Mouse (Mus musculus) liver, embryonic 14.5 days (tissue): ENCODE results near the gene Sgms1.

Experiments
- CTCF ChIP-seq: IDR thresholded peaks from 2 replicates; pipeline ENCODE4 v1.5.1; 2016; ENCODE audit warnings: antibody characterized with exemption, low read depth, control low read depth
- EP300 ChIP-seq: IDR thresholded peaks from 2 replicates; pipeline ENCODE4 v1.6.1; 2016; ENCODE audit warnings: antibody characterized with exemption, low read depth

- TF ChIP-seq CTCF (no peak), EP300 (no peak)
Observed at GRCm38 (mm10) chr19:32280380-32280779, 109.1 kb downstream of the Sgms1 start.
